Mouse (Mus musculus): Measurements from ENCODE around the gene Tmprss5.
A peak's percentile ranks its signal among the peaks of the same experiment; 100 is the strongest.

Gene Tmprss5

DNA sequence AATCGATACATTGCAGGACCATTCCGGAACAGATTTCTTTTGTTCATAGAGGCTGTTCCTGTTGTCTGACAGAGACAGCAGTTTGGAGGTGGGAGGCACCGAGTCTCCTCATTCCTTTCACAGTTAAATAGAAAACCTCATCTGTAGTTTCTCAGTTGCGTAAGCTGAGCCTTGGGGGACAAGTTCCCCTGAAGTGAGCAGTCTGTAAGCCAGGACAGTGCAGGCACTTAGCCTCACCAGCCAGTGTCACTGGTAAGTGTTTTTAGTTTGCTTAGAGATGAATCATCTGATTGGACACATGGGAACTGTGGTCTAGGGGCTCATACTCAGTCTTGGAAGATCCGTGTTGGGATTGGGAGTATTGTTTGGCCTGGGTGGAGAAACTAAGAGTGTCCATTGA, at the start of gene Tmprss5:
Tmprss5 (plus strand) TSS at position 154 of the 400 bp plus-strand sequence.
- DNase-seq (ENCODE audit: low spot score in 2 of 2) = no peak

DNA sequence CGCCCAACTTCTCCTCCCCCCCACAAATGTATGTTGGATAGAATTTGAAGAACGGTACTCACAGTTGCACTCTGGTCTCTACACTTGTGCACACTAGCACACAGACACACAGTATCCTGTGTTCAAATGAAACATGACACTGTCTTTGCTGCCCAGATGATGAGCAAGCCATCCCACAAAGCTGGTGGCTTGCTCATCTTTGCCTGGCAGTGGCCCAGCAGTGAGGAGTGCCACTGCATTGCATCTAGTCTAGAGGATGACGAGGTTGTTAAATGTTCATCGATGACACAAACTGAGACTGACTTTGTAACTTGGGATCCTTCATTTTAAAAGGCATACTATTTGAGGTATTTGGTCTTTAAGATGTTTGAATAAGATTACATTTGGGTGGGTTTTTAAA, 46.3 kb upstream of the Tmprss5 start:
- no peak for DNase-seq (ENCODE audit: low spot score in 2 of 2)

DNA sequence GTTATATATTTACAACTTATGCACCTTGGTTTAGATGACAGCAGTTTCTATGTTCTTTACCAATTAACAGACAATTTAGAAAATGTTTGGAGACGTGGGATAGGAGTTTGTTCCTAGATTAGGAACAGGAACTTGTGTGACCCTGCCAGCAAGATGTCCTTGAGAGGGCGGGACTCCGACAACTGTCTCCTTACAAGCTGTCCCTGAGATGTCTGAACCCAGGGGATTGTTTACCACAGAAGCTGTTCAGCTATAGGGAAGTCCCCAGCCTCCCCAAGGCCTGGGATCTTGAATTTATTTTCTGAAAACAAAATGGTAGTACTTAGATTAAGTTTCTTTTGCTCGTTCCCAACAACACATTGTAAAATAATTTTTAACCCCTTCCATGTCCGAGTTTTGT, 30.2 kb upstream of the Tmprss5 start:
- DNase-seq (ENCODE audit: low spot score in 2 of 2) = no peak

DNA sequence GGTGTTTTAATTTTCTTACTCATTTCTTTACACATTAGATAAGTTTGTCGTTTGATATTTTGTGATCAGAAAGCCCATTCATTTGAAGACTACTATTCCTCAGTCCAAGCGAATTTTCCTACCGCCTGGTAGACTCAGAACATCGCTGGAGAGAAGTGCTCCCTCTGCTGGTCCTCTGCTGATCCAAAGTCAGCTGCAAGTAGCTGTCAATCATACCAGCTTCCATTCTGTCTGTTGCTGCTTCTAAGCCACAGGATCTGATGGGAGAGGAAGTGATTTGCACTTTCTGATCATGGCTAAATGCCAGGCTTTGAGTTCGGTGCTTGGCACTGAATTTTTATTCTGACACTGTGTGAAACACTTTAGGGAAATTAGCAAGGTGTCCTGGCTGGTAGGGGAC, 29.7 kb upstream of the Tmprss5 start:
- peak in 1 of 2 experiments; percentile 23 for DNase-seq (ENCODE audit: low spot score in 2 of 2)

DNA sequence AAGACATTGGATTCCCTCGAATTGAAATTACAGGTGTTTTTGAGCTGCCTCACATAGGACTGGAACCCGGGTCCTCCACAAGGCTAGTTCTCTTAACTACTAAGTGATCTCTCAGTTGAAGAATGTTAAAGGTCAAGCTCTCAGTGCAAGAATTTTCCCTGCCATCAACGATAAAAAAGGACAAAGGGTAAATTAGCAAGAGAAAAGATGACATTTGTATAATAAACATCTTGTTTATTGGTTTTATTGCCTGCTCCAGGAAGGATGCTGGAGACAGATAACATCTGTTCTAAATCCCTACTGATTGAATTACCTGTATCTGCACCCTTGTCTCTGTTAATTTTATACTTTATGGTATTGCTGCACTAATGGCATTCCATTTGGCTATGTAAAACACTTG, 27.0 kb upstream of the Tmprss5 start:
- no peak for DNase-seq (ENCODE audit: low spot score in 2 of 2)

DNA sequence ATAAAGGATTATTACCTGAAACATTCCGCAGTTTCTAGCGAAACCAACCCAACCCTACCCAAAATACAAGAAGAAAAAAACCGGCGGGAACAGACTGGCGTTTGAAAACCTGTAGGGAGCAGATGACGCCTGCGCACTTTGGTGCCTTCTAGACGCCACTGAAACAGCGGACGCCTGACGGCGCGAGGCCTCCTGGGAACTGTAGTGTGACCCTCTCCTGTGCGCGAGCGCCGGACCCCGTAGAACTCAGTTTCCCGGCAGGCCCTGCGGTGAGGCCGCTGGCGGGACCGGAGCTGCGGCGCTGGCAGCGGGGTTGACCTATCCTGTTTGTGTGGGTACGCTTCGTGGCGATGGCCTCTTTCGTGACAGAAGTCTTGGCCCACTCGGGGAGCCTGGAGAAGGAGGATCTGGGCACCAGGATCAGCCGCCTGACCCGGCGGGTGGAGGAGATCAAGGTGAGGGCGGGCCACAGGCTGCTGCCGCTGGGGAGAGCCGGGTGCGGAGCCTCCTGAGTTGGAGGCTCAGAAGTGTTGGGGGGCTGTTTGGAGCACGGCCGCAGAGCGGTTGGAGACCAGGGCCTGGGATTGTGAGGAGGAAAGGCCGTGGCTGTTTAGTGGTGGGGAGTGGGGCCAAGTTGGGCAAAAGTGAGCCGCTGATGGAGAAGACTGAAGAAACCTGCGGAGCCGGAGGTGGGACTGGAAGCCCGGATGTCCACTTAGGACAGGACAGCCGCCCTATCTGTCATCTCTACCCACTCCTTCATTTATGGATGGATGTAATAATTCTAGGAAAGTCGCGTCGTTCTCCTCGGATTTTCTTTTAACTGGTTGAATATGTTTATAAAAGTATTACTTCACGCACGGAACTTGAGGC, 25.5 kb upstream of the Tmprss5 start, which contains the start of gene Zw10:
Zw10 (plus strand) TSS at position 281 of the 873 bp plus-strand sequence.
- DNase-seq (ENCODE audit: low spot score in 2 of 2) = peak; percentile 88 to 93

DNA sequence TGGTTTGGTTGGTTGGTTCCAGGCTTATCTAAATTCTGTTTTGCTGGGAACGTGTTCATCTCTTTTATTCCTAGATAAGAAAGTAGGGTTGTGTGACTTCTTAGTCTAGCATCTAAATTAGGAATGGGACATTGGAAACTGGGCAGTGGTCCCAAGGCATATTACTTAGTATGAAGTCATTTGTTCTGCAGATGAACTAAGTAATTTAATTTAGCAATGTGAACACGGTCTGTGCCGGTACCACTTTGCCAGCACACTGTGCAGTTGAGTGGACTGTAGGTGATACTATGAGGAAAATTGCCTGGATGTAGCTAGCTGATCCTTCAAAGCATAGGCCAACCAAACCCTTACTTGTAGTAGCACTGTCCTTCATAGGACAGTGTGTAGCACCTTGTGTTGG, 4.2 kb upstream of the Tmprss5 start:
- DNase-seq (ENCODE audit: low spot score in 2 of 2) = no peak

DNA sequence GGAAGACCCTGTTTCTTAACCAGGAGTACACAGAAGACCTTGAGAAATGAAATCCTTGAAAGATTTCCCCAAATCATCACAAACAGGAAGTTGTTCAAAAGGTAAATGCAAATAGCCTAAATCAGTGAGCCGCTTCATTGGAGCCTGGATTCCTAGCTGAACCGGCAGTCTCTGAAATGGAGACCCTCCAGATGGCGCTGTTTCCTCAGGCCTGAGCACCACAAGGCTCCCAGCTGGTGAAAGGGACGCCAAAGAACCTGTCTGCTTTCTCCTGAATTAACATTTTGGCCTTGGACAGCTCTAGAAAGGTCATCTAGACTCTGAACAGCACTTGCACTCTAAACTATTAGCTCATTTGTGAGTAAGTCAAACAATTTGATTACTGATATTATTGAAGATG, 501 bp downstream of the Tmprss5 start:
- peak; percentile 47 to 73 for DNase-seq (ENCODE audit: low spot score in 2 of 2)

DNA sequence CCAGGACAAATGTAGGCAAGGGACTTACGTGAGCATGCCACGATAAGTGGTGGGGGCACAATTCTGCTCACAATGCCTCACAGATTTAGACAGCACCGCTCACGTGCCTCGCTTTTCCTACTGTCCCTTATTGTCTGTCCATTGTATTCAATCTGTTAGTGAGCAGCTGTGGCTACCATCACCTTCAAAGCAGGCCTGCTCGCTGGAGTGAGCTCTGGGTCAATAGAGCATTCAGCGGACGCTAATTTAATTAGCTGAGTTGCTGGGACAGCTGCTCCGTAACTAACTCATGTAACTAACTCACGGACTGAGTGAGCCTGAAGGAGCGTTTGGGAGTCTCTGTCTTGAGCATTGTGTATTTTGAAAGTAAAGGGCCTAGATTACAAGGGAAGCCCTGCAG, 6.3 kb downstream of the Tmprss5 start:
- DNase-seq (ENCODE audit: low spot score in 2 of 2) = no peak

DNA sequence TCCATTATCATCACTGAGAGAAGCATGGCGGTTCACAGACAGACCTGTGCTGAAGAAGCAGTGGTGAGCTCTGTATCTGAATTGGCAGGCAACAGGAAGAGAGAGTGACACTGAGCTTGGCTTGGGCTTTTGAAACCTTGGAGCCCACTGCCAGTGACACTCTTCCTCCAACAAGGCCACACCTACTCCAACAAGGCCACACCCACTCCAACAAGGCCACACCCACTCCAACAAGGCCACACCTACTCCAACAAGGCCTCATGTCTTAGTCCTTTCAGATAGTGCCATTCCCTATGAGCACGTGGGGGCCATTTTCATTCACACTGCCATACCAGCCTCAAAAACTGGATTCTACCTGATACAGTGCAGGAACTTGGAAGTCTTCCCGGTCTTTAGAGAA, 17.8 kb downstream of the Tmprss5 start:
- no peak for DNase-seq (ENCODE audit: low spot score in 2 of 2)

DNA sequence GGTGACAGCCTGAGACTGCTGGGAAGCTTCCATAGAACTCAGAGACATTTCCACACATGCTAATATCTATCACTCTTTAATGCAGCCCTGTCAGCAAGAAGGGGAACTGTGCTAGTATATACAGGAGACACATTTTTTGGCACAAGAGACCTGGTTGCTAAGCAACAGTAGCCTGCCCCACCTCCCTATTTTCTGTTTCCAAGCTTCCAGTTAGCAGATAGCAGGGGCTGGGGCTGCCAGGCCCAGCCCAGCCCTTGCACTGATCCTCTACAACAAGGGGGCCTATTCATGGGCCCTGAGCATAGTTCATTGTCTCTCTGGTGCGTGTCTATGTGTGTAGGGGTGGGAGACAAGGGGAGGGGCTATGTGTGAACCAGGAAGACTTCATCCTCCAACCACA, 21.3 kb downstream of the Tmprss5 start:
- no peak for DNase-seq (ENCODE audit: low spot score in 2 of 2)

DNA sequence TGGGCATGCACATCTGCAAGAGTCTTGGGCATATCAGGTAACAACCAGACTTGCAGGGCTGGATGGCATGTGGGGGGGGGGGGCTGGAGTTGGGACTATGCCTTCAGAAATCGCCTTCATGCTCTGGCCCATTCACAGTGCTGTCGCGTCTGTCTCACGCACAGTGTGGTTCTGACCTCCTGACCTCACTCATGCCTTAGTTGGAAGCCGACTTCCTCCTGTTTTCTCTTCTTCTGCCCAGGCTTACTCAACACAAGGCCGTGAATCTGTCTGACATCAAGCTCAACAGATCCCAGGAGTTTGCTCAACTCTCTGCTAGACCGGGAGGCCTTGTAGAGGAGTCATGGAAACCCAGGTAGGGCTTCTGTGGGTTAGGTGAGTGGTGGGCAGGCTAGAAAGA, 28.0 kb downstream of the Tmprss5 start:
- DNase-seq (ENCODE audit: low spot score in 2 of 2) = no peak

DNA sequence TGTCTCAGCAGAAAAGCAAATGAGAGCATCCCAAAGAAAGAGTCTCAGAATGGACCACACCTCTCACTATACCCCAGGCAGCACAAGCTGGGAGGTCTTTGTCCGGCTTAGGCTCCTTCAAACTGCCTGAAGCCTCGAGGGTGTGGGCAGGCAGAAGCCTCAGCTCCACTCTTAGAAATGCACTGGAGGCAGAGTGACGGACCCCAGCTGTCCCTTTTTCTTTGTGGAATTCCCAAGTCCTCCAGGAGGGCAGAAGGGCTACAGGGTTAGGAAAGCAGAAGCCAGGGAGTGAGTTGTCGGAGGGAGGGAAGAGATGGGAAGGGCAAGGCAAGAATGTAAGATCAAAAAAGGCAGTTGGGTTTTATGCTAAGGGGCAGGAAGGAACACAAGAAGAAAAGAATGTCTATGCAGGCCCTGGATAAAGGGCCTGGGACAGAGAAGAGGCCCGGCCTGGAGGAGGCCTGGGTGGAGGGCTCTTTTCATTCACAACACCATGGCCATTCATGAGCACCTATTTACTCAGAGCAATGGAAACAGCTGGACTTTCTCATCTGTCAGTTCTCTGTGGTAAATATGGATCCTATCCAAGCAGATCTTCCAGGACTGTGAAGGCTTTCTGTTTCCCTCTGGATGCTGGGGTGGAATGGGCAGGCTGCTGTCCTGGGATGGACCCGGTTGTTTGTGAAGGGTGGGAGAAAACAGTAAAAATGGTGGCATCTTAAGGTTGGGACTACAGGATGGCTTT, 29.6 kb downstream of the Tmprss5 start:
- DNase-seq (ENCODE audit: low spot score in 2 of 2) = no peak

DNA sequence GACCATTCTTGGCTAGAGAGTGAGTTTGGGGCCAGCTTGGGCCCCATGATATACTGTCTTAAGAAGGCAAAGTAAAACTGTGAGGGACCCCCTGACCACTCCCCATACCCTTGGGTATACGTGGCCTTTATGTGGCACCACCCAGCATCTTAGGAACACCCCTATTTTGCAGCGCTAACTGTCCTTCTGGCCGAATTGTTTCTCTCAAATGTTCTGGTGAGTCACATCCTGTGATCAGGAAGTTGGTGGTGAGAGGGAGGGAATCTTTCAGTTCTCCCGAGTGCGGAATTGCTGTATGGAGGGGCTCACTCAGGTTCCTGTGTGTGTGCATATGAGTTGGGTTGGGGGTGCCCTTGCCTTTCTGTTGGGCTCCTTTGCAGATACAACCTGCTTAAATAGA, 30.2 kb downstream of the Tmprss5 start:
- no peak for DNase-seq (ENCODE audit: low spot score in 2 of 2)

DNA sequence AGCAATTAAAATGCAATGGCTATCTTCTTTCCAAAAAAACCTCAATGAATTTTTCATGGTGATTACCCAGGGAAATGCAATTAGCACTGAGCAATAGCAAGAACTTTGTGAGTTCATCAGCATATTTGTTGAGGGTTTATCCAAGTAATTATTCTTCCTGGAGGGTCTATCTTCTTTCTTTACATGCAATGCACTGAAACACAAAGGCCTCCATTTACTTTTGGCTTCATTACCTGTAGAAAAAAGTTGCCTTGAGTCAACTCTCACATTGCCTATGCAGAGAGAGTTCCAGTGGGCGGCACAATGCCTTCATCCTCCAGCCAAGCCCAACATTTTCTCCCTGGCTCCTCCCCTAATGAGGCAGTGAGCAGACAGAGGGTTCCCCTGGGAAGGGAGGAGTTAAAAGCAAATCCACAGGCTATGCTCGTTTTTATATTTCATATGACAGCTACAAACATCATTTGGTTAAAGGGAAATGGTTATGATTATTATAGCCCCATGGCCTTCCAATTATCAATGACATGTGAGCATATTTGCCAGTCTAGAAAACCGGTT, 37.3 kb downstream of the Tmprss5 start:
- DNase-seq (ENCODE audit: low spot score in 2 of 2) = no peak

DNA sequence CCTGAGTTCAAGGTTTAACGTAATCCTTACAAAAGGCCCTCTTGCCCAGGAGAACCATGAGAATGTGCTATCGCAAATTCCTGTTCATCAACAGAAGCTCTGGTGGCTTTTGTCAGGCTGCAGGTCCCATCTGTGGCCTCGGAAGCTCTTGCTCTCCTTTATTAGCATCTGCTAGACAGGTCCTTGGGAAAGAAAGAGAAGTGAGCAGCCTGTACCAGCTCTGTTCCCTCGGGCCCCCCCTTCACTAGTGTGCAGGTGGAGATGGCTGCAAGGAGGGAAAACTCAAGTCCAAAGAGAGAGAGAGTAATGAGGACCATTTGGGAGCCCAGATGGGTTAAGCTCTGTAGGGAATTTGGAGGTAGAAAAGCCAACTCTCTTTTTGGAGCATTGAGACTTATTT, 38.7 kb downstream of the Tmprss5 start:
- DNase-seq (ENCODE audit: low spot score in 2 of 2) = no peak

DNA sequence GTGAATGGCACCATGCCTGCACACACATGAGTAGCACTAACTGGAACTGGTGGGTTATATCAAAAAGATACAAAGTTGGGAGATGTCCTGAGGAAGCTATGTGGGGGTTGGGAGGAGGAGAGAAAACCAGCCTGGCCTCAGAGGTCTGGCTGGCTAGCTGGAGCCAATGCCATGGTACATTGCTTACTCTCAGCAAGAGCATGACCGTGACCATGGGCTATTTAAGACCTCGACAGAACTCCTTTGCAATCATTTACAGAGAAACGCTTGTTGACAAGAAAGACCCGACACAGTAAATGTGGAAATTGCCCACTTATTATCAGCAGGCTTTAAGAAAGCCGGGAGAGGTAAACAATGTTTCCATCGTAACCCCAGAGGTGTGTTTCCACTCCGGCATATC, 44.6 kb downstream of the Tmprss5 start:
- DNase-seq (ENCODE audit: low spot score in 2 of 2) = no peak

DNA sequence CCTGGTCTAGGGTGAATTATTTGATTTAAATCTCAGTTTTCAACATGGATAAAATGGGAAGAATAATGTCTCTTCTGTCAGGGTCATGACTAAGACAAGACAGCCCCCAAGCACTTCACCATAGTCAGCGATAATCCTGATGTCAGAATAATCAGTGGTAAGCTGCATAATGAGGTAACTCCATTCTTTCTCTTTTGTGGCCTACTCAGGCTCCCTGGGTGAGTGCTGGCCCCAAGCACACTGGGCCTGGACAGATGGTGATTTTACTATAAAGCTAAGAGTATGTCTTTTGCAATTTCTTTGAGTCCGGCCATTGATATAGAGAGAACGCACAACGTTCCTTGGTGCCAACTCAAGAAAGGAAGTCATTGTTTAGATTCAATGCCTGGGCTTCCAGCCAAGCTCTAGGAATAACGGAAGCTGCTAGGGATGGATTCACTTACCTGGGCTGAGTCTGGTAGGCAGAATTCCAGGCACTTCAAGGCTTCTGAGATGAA, 49.5 kb downstream of the Tmprss5 start:
- no peak for DNase-seq (ENCODE audit: low spot score in 2 of 2)

DNA sequence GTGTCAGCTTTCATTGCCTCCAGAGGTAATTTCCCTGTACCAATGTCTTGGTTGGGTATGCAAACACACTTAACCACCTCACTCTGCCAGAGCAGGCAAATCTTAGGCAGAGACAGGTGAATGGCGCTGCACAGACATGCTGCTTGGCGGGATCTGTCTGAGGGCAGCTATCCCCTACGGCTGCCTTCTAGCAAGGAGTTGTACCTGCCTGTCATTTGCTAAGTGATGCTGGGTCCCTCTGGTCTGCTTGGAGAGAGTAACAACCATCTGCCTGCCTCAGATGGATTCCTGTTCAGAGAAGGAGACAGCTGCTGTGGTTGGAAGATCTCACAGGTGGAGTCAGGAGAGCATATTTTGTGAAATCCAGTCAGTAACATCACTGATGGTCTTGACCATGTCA, 62.8 kb downstream of the Tmprss5 start:
- no peak for DNase-seq (ENCODE audit: low spot score in 2 of 2)

DNA sequence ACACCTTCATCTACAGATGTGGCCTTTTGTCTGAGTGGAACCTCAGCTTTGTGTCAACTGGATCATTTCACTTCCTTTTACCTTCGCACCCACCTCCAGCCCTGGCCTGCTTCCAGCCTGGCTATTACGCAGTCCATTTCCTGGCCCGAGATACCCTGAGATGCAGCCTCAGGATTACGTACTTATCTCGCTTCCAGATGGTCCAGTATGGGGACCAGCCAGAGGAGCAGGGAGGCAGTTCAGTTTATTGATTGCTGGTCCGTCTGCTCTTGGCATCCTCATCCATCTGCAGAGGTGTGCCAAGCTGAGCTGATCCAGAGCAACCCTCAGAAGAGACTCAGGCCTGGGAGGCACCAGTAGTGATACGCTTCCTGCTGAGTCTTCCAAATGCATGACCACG, 64.7 kb downstream of the Tmprss5 start:
- no peak for DNase-seq (ENCODE audit: low spot score in 2 of 2)

DNA sequence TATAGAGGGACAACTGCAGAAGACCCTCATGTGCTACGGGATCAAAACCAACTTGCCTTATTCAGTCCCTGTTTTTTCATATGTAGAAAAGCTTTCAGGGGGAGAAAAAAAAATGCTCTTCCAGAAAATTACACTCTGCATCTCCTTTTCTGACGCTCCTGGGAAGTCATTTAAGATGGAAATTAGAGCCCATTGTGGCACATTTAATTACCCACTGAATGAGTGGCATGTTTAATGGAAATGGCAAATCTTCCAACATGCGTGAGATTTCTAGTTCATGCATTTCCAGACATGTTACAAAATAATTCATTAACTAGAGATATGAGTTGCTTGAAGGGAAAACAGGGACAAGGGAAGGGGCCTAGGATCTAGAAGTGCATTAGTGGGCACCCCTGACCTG, 66.0 kb downstream of the Tmprss5 start:
- DNase-seq (ENCODE audit: low spot score in 2 of 2) = no peak

Data from urinary bladder, postnatal 4 days (tissue).